Mouse (Mus musculus) hindbrain, embryonic 12.5 days (tissue): ENCODE measurements around the gene Kctd10. TPM values are rescaled to one million over a fixed set of nuclear protein-coding genes. Genes with fewer than 3 reads are reported as not detected.

ENCODE experiments used
- ATAC-seq: fragments of 200-750 bp; cut with Nextera tagmentation; 2 replicates; pipeline ENCODE4 v1.8.0; 2017; ENCODE audit warnings: moderate TSS enrichment; ENCODE audit not compliant: low FRiP score
- H3K27ac ChIP-seq: fragments of 300-500 bp; sonication (generic); 2 replicates; pipeline ENCODE4 v1.5.1; 2016; ENCODE audit warnings: mild to moderate bottlenecking
- H3K27me3 ChIP-seq: fragments of 300-500 bp; sonication (generic); 2 replicates; pipeline ENCODE4 v1.6.1; 2016; ENCODE audit warnings: mild to moderate bottlenecking
- H3K36me3 ChIP-seq: fragments of 300-500 bp; sonication (generic); 2 replicates; pipeline ENCODE4 v1.6.1; 2016; ENCODE audit warnings: mild to moderate bottlenecking
- H3K4me1 ChIP-seq: fragments of 300-500 bp; sonication (generic); 2 replicates; pipeline ENCODE4 v1.6.1; 2016
- H3K4me2 ChIP-seq: fragments of 300-500 bp; sonication (generic); replicated peaks from 2 replicates; pipeline ENCODE4 v1.6.1; 2016; ENCODE audit warnings: mild to moderate bottlenecking
- H3K4me3 ChIP-seq: fragments of 300-500 bp; sonication (generic); 2 replicates; pipeline ENCODE4 v1.5.1; 2016; ENCODE audit warnings: mild to moderate bottlenecking
- H3K9ac ChIP-seq: fragments of 300-500 bp; sonication (generic); 2 replicates; pipeline ENCODE4 v1.6.1; 2016; ENCODE audit warnings: mild to moderate bottlenecking, moderate library complexity
- H3K9me3 ChIP-seq: fragments of 300-500 bp; sonication (generic); replicated peaks from 2 replicates; pipeline ENCODE4 v1.6.1; 2016; ENCODE audit warnings: mild to moderate bottlenecking
- WGBS: fragments of 180-500 bp; shearing (Covaris S2); methylation state at CpG from one replicate; pipeline ENCODE4 v1.1.7; 2016; 5-methylcytosine and 5-hydroxymethylcytosine counted together
- polyA plus RNA-seq: library from polyadenylated mRNA; unstranded; fragments of >200 nt; fragmentation: Nextera tagmentation; extraction: Ambion mirVana; gene quantifications from 2 replicates; pipeline ENCODE4 v1.2.1, GENCODE M21; 2016

The Kctd10 gene
- polyA plus RNA-seq, 1 experiment from 2014 or later: 110 TPM

DNA sequence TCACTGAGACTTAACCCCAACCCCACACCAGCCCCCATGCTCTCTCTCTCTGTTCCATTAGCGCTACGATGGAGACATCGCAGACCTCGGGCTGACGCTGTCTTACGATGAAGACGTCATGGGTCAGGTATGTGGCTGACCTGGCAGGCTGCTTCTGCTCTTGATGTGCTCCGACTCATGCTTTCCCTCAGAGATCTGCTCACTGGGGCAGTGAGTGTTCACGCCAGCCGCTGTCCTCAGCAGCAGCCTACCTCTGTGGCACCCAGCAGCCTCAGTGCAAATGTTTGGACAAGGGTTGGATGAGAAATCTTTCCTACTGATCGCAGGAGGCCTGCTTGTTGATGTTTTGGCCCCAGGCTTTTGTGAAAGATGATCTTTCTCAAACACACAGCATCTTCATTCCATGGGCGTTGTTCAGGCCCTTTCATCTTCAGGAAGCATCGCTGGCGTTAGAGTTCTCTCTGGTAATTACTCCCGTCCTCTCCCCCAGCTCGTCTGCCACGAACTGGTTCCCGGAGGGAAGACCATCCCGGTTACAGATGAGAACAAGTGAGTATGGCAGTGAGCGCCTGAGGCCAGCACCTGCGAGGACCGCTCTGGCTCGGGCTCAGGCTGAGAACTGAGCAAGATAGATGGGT lies 32.2 kb upstream of the Kctd10 start:
- Histone ChIP-seq H3K4me1 (no peaks in the 10 kb centered on the region), H3K4me3 (no peak overlapping the region), H3K9me3 (no peaks in the 10 kb centered on the region), H3K27me3 (no peaks in the 10 kb centered on the region), H3K4me2 (no peak overlapping the region), H3K36me3 (peaks cover 100% of the 10 kb centered on the region), H3K27ac (no peak overlapping the region), H3K9ac (no peak overlapping the region)
- 80% methylated on average over 23 of the region's 23 CpGs for WGBS
- ATAC-seq: no peak

DNA sequence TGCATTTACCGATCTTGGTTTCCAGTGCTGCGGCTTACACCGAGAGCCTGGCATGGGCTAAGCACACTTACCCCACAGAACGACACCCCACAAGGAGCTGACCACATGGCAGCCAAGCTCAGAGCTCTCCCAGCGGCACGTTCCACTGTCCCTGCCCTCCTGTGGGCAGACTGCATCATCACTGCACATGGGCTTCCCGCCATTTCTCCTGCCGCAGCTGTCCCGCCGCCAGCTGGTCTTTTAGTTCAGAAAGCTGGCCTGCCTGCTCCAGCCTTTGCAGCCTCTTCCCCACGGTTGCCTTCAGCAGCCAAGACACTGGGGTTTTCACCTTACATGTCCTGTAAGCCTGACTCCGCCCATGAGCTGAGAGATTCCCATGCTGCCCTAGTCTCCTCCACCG lies 30.1 kb upstream of the Kctd10 start:
- Histone ChIP-seq H3K9ac (no peak overlapping the region), H3K36me3 (peaks cover 100% of the 10 kb centered on the region), H3K4me1 (no peaks in the 10 kb centered on the region), H3K27ac (no peak overlapping the region), H3K4me2 (no peak overlapping the region), H3K27me3 (no peaks in the 10 kb centered on the region), H3K4me3 (no peak overlapping the region), H3K9me3 (no peaks in the 10 kb centered on the region)
- WGBS: 89% methylated on average over 13 of the region's 13 CpGs
- ATAC-seq: no peak

DNA sequence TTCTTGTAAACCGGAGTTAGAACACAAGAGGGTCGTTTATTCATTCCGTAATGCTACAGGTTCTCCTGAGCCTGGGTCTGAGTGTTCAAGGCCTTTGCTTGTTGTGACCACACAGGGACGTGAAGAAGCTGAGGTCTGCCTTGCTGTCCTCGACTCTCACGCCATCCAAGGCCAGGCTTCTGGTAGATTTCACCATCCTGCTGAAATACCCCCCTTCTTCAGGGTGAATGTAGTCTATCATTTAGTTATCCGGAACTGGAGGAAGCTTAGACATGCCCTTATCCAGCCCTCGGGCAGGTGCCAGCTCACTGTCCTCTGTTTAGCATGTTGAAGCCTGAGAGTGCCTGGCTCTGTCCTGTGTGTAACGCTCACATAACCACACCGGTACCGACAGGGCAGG lies 28.5 kb upstream of the Kctd10 start:
- Histone ChIP-seq H3K27ac (no peak overlapping the region), H3K9me3 (no peaks in the 10 kb centered on the region), H3K9ac (no peak overlapping the region), H3K4me3 (no peak overlapping the region), H3K4me1 (no peaks in the 10 kb centered on the region), H3K4me2 (no peak overlapping the region), H3K27me3 (no peaks in the 10 kb centered on the region), H3K36me3 (peaks cover 100% of the 10 kb centered on the region)
- no peak for ATAC-seq
- 91% methylated on average over 11 of the region's 11 CpGs for WGBS

DNA sequence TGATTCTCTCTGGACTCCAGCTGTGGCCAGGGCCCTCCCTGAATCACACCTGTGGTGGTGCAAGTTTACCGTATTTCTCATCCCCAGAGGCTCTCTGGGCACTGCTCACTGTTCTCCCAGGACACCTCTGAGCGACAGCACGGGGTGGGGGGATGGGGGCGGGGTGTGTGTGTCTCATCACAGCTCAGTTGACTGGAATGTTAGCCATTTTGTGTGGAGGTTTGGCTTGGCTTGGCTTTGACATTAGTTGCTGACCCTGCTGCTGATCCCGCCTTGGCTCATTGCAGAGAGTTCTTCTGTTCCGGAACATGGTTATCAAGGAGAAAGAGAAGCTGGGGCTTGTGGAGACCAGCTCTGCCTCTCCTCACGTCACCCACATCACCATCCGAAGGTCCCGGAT lies 27.5 kb upstream of the Kctd10 start:
- Histone ChIP-seq H3K9ac (no peak overlapping the region), H3K27ac (no peak overlapping the region), H3K4me1 (no peaks in the 10 kb centered on the region), H3K4me3 (no peak overlapping the region), H3K27me3 (no peaks in the 10 kb centered on the region), H3K4me2 (no peak overlapping the region), H3K36me3 (peaks cover 100% of the 10 kb centered on the region), H3K9me3 (no peaks in the 10 kb centered on the region)
- ATAC-seq: no peak
- 93% methylated on average over 9 of the region's 9 CpGs for WGBS

- no peaks in the 10 kb centered on the region for H3K27me3 ChIP-seq
- no peaks in the 10 kb centered on the region for H3K9me3 ChIP-seq
- no peak overlapping the region for H3K4me2 ChIP-seq
- no peak overlapping the region for H3K4me3 ChIP-seq
- no peaks in the 10 kb centered on the region for H3K4me1 ChIP-seq
- no peak overlapping the region for H3K9ac ChIP-seq
- ATAC-seq: no peak
- no peak overlapping the region for H3K27ac ChIP-seq
- WGBS: 86% methylated on average over 10 of the region's 10 CpGs
- H3K36me3 ChIP-seq: peaks cover 100% of the 10 kb centered on the region
These were observed 27.0 kb upstream of the Kctd10 start for GRCm38 (mm10) chr5:114407269-114407668.

DNA sequence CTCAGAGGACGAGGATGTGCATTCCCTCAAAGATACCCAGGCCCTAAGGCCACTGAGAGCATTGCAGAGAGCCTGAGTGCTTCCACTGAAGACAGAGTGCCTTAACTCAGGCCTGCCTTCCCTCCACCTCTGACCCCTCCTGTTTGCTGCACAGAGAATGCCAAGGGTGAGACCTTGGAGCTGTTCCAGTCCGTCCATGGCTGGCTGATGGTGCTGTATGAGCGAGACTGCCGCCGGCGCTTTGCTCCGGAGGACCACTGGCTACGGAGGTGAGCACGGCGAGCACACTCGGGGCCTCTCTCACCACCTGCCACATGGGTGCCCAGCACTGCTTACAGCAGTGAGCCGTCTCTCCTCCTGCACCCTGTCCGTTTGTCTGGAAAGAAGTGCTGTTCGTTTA lies 26.3 kb upstream of the Kctd10 start:
- WGBS: 93% methylated on average over 14 of the region's 14 CpGs
- H3K4me1 ChIP-seq: no peaks in the 10 kb centered on the region
- no peak overlapping the region for H3K9ac ChIP-seq
- no peak for ATAC-seq
- H3K4me3 ChIP-seq: no peak overlapping the region
- H3K27me3 ChIP-seq: no peaks in the 10 kb centered on the region
- H3K4me2 ChIP-seq: no peak overlapping the region
- no peaks in the 10 kb centered on the region for H3K9me3 ChIP-seq
- no peak overlapping the region for H3K27ac ChIP-seq
- peaks cover 100% of the 10 kb centered on the region for H3K36me3 ChIP-seq

DNA sequence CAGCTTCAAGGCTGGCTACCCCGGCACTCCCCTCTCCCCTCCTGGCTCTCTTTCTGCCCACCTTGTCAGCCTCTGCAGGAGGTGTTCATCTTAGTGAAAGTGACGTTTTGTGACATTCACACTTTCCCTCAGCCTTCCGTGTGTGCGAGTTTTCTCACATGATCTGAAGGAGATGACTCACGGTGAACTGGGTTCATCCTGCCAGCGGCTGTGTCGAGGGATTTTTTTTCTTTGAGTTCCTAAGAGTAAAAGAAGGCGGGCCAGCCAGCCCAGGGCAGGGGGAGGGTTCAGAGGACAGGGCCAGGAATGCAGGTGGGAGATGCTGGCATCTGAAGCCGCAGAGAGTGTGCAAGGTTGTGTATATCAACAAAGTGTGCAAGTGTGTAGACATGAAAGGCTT lies 12.9 kb upstream of the Kctd10 start:
- Histone ChIP-seq H3K9ac (no peak overlapping the region), H3K27me3 (no peaks in the 10 kb centered on the region), H3K4me3 (no peak overlapping the region), H3K27ac (no peak overlapping the region), H3K4me2 (no peak overlapping the region), H3K4me1 (no peaks in the 10 kb centered on the region), H3K9me3 (no peaks in the 10 kb centered on the region), H3K36me3 (peaks cover 96% of the 10 kb centered on the region)
- no peak for ATAC-seq
- 88% methylated on average over 9 of the region's 9 CpGs for WGBS

DNA sequence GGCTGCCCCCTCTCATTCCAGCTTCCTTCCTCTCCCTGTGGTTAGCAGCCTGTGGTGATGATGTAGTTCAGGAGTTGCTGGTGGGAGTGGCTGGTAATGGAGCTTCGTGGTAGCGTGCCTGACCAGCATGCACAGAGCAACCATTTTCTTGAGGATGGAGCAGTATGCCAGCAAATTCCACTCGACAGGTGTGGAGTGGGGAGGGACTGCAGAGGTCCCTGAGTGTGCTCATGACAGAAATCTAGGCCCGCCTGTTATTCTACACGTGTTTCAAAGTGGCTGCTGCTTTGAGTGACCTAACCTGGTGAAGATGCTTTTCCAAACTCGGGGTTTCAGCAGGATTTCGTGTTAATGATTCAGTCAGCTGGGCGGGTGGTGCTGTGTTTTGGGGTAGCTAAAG lies 4.1 kb upstream of the Kctd10 start:
- H3K27me3 ChIP-seq: no peaks in the 10 kb centered on the region
- H3K27ac ChIP-seq: no peak overlapping the region
- H3K36me3 ChIP-seq: peaks cover 56% of the 10 kb centered on the region
- no peaks in the 10 kb centered on the region for H3K9me3 ChIP-seq
- 92% methylated on average over 8 of the region's 8 CpGs for WGBS
- H3K9ac ChIP-seq: no peak overlapping the region
- H3K4me2 ChIP-seq: no peak overlapping the region
- peaks cover 17% of the 10 kb centered on the region for H3K4me1 ChIP-seq
- H3K4me3 ChIP-seq: no peak overlapping the region
- ATAC-seq: no peak

DNA sequence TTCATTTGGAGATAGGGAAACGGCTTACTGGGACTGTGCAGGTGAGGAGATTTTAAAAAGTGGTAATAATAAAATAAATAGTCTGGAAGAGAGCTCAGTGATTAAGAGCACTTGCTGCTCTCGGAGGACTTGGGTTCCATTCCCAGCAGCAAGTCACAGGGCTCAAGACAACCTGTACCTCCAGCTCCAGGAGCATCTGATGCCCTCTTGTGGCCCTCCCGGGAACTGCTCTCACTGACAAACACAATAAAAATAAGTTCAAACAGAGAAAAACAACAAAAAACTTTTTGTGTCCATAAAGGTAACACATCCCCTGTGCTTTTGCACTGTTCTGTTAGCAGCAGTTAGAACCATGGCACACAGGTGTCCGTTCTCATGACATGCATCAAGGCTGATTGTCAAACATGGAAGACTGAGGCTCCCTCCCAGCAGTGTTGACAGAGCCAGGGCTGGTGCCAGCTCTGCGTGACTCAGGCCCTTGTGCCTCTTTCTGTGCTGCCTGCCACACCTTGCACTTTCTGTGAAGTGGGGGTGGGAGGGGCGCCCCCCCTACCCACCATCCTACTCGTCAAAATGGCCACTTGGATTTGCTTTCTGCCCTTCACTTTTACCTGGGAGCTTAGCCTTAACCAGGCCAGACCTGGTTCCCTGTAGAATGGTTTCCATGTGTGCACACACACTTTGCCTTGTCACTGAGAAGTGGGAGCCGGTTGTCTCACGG lies 3.0 kb upstream of the Kctd10 start:
- H3K36me3 ChIP-seq: peaks cover 45% of the 10 kb centered on the region
- H3K9me3 ChIP-seq: no peaks in the 10 kb centered on the region
- no peak overlapping the region for H3K4me3 ChIP-seq
- ATAC-seq: no peak
- H3K4me1 ChIP-seq: peaks cover 28% of the 10 kb centered on the region
- 81% methylated on average over 9 of the region's 9 CpGs for WGBS
- no peak overlapping the region for H3K27ac ChIP-seq
- no peaks in the 10 kb centered on the region for H3K27me3 ChIP-seq
- no peak overlapping the region for H3K9ac ChIP-seq
- H3K4me2 ChIP-seq: no peak overlapping the region

- H3K4me1 ChIP-seq: peaks cover 48% of the 10 kb centered on the region
- no peaks in the 10 kb centered on the region for H3K27me3 ChIP-seq
- H3K4me2 ChIP-seq: peak overlapping the region; percentile 71
- peaks cover 28% of the 10 kb centered on the region for H3K36me3 ChIP-seq
- peak overlapping the region; percentile 90 for H3K27ac ChIP-seq
- H3K9ac ChIP-seq: peak overlapping the region; percentile 93
- peak overlapping the region; percentile 92 for H3K4me3 ChIP-seq
- WGBS: 2% methylated on average over 18 of the region's 18 CpGs
- no peaks in the 10 kb centered on the region for H3K9me3 ChIP-seq
- no peak for ATAC-seq
These were observed 674 bp upstream of the Kctd10 start for GRCm38 (mm10) chr5:114381013-114381351.

DNA sequence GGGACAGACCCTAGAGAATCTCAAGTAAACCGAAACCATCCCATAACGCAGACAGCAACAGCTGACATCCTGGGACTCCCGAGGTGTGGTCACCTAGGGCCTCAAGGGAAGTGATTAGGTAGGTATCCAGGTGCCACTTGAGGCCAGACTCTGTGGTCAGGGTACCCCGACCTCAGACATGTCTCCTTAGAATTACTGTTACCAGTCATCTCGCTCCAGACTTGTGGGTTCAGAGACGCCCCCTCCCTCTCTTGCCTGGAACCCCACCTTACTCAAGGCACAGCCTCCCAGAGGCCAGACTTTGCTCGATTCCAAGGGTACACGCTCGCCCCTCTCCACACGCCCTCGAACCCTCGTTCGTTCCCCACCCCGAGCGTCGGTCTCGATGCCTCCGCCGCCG lies 545 bp downstream of the Kctd10 start:
- peaks cover 29% of the 10 kb centered on the region for H3K36me3 ChIP-seq
- no peaks in the 10 kb centered on the region for H3K9me3 ChIP-seq
- H3K4me3 ChIP-seq: peak overlapping the region; percentile 92
- H3K27me3 ChIP-seq: no peaks in the 10 kb centered on the region
- WGBS: under 1% methylated on average over 20 of the region's 20 CpGs
- H3K9ac ChIP-seq: peak overlapping the region; percentile 93
- H3K27ac ChIP-seq: peak overlapping the region; percentile 90
- peak; percentile 60 for ATAC-seq
- peaks cover 51% of the 10 kb centered on the region for H3K4me1 ChIP-seq
- H3K4me2 ChIP-seq: peak overlapping the region; percentile 71

- ATAC-seq: no peak
- 50% methylated on average over 6 of the region's 6 CpGs for WGBS
- Histone ChIP-seq H3K36me3 (peaks cover 31% of the 10 kb centered on the region), H3K27me3 (no peaks in the 10 kb centered on the region), H3K27ac (0 out of 2 replicates have a peak overlapping the region, but pooled peaks have one; percentile 19), H3K9ac (peak overlapping the region; percentile 93), H3K4me1 (peaks cover 51% of the 10 kb centered on the region), H3K4me2 (peak overlapping the region; percentile 71), H3K4me3 (peak overlapping the region; percentile 92), H3K9me3 (no peaks in the 10 kb centered on the region)
These were observed 1.4 kb downstream of the Kctd10 start for GRCm38 (mm10) chr5:114378936-114379335.
